Mouse (Mus musculus) layer of hippocampus, postnatal 10 days (tissue): ENCODE results near the gene Unc13c. TPM values are rescaled to one million over a fixed set of nuclear protein-coding genes. Genes with fewer than 3 reads are reported as not detected.

Experiments used
- DNase-seq, 2 experiments: peaks; one replicate each; pipeline ENCODE4 v3.0.0; 2021; ENCODE audit warnings: low spot score in 2 of 2
- long read RNA-seq: library from polyadenylated mRNA; stranded (forward); transcript quantifications from one replicate; pipeline ENCODE4 v2.0.0, GENCODE M21; 2023
- total RNA-seq, 2 experiments: library from RNA; stranded (reverse); gene quantifications; 2 replicates each; pipeline ENCODE4 v1.2.3; 2021

Gene Unc13c
- total RNA-seq = 10 to 100 TPM; 13.9 to 15.7 TPM
- long read RNA-seq, partial matches to known transcripts = 1 of 5 reads
- long read RNA-seq, other reads (novel, unspliced or antisense) = 4 of 5 reads

- peak; percentile 25 to 54 for DNase-seq
Measured at GRCm38 (mm10) chr9:73968641-73969121, at the start of gene Unc13c. Gene Unc13c, minus strand, starts transcription at chr9:73968966.

GRCm38 (mm10) chr9:74007976-74008686 is 39.4 kb upstream of the Unc13c start:
- DNase-seq = no peak

- DNase-seq = no peak
Measured at GRCm38 (mm10) chr9:74002388-74002990, 33.7 kb upstream of the Unc13c start.

- DNase-seq = no peak
Measured at GRCm38 (mm10) chr9:73988096-73988495, 19.3 kb upstream of the Unc13c start.

- DNase-seq = no peak
Measured at GRCm38 (mm10) chr9:73987236-73987635, 18.5 kb upstream of the Unc13c start.

GRCm38 (mm10) chr9:73982597-73983344 is 14.0 kb upstream of the Unc13c start:
- DNase-seq = peak; percentile 91 to 92

- no peak for DNase-seq
Measured at GRCm38 (mm10) chr9:73972327-73972988, 3.7 kb upstream of the Unc13c start.

- peak in 1 of 2 experiments; percentile 21 for DNase-seq
Measured at GRCm38 (mm10) chr9:73970717-73971116, 2.0 kb upstream of the Unc13c start.

GRCm38 (mm10) chr9:73965322-73965915 is 3.3 kb downstream of the Unc13c start:
- DNase-seq = no peak

GRCm38 (mm10) chr9:73962471-73962870 is 6.3 kb downstream of the Unc13c start:
- no peak for DNase-seq

- no peak for DNase-seq
Measured at GRCm38 (mm10) chr9:73952331-73952730, 16.4 kb downstream of the Unc13c start.

GRCm38 (mm10) chr9:73951586-73951985 is 17.2 kb downstream of the Unc13c start:
- no peak for DNase-seq

- no peak for DNase-seq
Measured at GRCm38 (mm10) chr9:73934844-73935243, 33.9 kb downstream of the Unc13c start.

- no peak for DNase-seq
Measured at GRCm38 (mm10) chr9:73931988-73932387, 36.8 kb downstream of the Unc13c start.

GRCm38 (mm10) chr9:73927276-73927675 is 41.5 kb downstream of the Unc13c start:
- no peak for DNase-seq

- DNase-seq = no peak
Measured at GRCm38 (mm10) chr9:73922449-73923115, 46.2 kb downstream of the Unc13c start.

- DNase-seq = no peak
Measured at GRCm38 (mm10) chr9:73905959-73906358, 62.8 kb downstream of the Unc13c start.

GRCm38 (mm10) chr9:73898516-73898915 is 70.2 kb downstream of the Unc13c start:
- DNase-seq = no peak

- no peak for DNase-seq
Measured at GRCm38 (mm10) chr9:73896210-73896609, 72.6 kb downstream of the Unc13c start.

GRCm38 (mm10) chr9:73883587-73883986 is 85.2 kb downstream of the Unc13c start:
- DNase-seq = no peak
